Mouse (Mus musculus): Measurements from ENCODE around the gene Mettl9.

GRCm38 (mm10) chr7:121040595-121040994 is 6.3 kb downstream of the Mettl9 start:
- TF ChIP-seq CTCF (IDR thresholded peaks at IDR 0.05 in 2 of 3, conservative IDR thresholded peaks at IDR 0.05 in 1 of 3; ENCODE audit: control insufficient read depth in 1 of 3, insufficient read depth in 1 of 3, low read depth in 2 of 3, low read length in 3 of 3, poor library complexity in 1 of 3, severe bottlenecking in 1 of 3) (no peak), MAX (IDR thresholded peaks at IDR 0.05; ENCODE audit: low read length) (no peak), MYC (IDR thresholded peaks at IDR 0.05; ENCODE audit: low read depth, low read length) (no peak), EP300 (IDR thresholded peaks at IDR 0.05; ENCODE audit: low read depth in 1 of 2, low read length in 2 of 2) (no peak), POLR2A (IDR thresholded peaks at IDR 0.05; ENCODE audit: control insufficient read depth in 1 of 2, insufficient read depth in 1 of 2, low read depth in 1 of 2, low read length in 2 of 2, poor library complexity in 1 of 2) (no peak), USF1 (IDR thresholded peaks at IDR 0.05; ENCODE audit: low read depth, low read length) (no peak), TBP (IDR thresholded peaks at IDR 0.05; ENCODE audit: low read depth, low read length) (no peak), GATA1 (IDR thresholded peaks at IDR 0.05; ENCODE audit: low read depth, low read length) (no peak), MAFK (IDR thresholded peaks at IDR 0.05; ENCODE audit: borderline replicate concordance, low read depth, low read length) (no peak), ETS1 (IDR thresholded peaks at IDR 0.05; ENCODE audit: low read depth, low read length) (no peak), JUND (IDR thresholded peaks at IDR 0.05; ENCODE audit: low read depth, low read length) (no peak), ZC3H11A (IDR thresholded peaks at IDR 0.05; ENCODE audit: low read depth, low read length) (no peak), RCOR1 (IDR thresholded peaks at IDR 0.05; ENCODE audit: low read depth, low read length) (no peak)

All from MEL (cell line).